Mouse (Mus musculus) heart, embryonic 13.5 days (tissue): ENCODE measurements around the gene Copz2. TPM values are rescaled to one million over a fixed set of nuclear protein-coding genes. Genes with fewer than 3 reads are reported as not detected.

Source experiments
- ATAC-seq: fragments of 200-750 bp; cut with Nextera tagmentation; 2 replicates; pipeline ENCODE4 v1.8.0; 2017; ENCODE audit warnings: moderate TSS enrichment; ENCODE audit not compliant: insufficient number of reproducible peaks, low FRiP score, low TSS enrichment; ENCODE audit errors: extremely low read depth
- H3K27ac ChIP-seq: fragments of 300-500 bp; sonication (generic); replicated peaks from 2 replicates; pipeline ENCODE4 v1.5.1; 2015; ENCODE audit warnings: moderate library complexity, mild to moderate bottlenecking, inconsistent platforms
- H3K27me3 ChIP-seq: fragments of 300-500 bp; sonication (generic); replicated peaks from 2 replicates; pipeline ENCODE4 v1.6.1; 2015; ENCODE audit warnings: mild to moderate bottlenecking, inconsistent platforms
- H3K36me3 ChIP-seq: fragments of 300-500 bp; sonication (generic); 2 replicates; pipeline ENCODE4 v1.6.1; 2015; ENCODE audit warnings: mild to moderate bottlenecking, inconsistent platforms
- H3K4me1 ChIP-seq: fragments of 300-500 bp; sonication (generic); 2 replicates; pipeline ENCODE4 v1.6.1; 2015; ENCODE audit warnings: inconsistent platforms
- H3K4me2 ChIP-seq: fragments of 300-500 bp; sonication (generic); 2 replicates; pipeline ENCODE4 v1.6.1; 2015; ENCODE audit warnings: inconsistent platforms, mild to moderate bottlenecking, moderate library complexity
- H3K4me3 ChIP-seq: fragments of 300-500 bp; sonication (generic); 2 replicates; pipeline ENCODE4 v1.5.1; 2015; ENCODE audit warnings: moderate library complexity, mild to moderate bottlenecking, inconsistent platforms
- H3K9ac ChIP-seq: fragments of 300-500 bp; sonication (generic); 2 replicates; pipeline ENCODE4 v1.6.1; 2015; ENCODE audit warnings: inconsistent platforms, mild to moderate bottlenecking, moderate library complexity
- H3K9me3 ChIP-seq: fragments of 300-500 bp; sonication (generic); 2 replicates; pipeline ENCODE4 v1.6.1; 2016; ENCODE audit warnings: inconsistent platforms
- WGBS: fragments of 180-500 bp; shearing (Covaris S2); methylation state at CpG from one replicate; pipeline ENCODE4 v1.1.7; 2015; ENCODE audit warnings: mixed read lengths; 5-methylcytosine and 5-hydroxymethylcytosine counted together
- polyA plus RNA-seq: library from polyadenylated mRNA; unstranded; fragments of >200 nt; fragmentation: Nextera tagmentation; extraction: Ambion mirVana; gene quantifications from 2 replicates; pipeline ENCODE4 v1.2.1, GENCODE M21; 2015

The Copz2 gene
- polyA plus RNA-seq, 1 experiment from 2014 or later: 109 TPM

DNA sequence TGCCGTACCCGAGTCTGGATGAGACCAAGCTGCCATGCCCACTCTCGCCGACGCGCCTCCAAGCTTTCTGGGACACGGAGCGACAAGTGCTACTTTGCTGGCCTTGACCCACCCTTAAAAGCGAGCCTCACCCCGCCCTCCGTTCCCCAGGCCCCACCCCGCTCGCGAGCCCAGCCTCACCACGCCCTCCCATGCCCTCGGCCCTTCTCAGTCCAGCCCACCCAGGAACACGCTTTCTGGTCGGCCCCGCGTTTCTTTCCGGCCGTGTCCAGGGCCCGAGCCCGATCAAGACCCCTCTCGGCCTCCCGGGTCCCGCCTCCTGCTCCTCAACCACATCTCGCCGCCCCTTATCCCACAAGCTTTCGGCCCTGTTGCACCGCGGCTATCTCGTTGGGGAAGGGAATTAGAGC is 20.3 kb upstream of the Copz2 start:
- Histone ChIP-seq H3K4me3 (peak overlapping the region; percentile 90), H3K9ac (peak overlapping the region; percentile 98), H3K36me3 (peaks cover 11% of the 10 kb centered on the region), H3K9me3 (no peaks in the 10 kb centered on the region), H3K27me3 (no peaks in the 10 kb centered on the region), H3K4me1 (peaks cover 51% of the 10 kb centered on the region), H3K27ac (peak overlapping the region; percentile 100), H3K4me2 (peak overlapping the region; percentile 94)
- under 1% methylated on average over 33 of the region's 33 CpGs for WGBS
- peak; percentile 77 for ATAC-seq

DNA sequence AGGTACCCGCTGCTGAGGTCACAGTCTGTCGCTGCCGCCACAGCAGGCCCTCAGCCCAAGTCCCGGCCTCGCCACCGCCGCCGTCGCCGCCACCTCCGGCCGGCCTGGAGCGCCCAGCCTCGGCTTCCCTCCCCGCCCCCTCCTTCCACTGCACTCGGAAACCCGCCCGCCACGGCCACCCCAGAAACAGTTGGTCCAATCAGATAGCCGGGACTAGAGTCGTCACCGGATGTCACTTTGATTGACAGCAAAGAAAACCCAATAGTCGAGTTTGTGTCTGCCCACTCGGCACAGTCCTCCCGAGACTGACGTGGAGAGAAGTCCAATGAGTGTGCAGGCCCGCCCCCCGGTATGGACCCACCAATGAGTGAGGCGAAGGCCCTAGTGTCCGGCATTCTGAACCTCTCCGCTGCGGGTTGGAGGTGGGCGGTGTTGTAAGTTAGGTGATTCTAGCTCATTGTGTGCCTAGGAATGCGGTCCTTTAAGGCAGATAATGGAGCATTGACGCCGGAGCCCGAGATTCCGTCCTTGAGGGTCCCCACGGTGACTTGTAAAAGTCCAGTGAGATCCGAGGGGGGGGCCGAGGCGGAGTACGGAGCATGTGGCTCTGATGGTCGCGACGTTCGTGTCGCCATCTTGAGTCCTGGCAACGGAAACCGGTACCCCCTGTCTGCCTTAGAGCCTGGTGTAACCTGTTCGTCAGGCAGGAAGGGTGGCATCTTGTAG is 19.7 kb upstream of the Copz2 start, which contains the start of gene Nfe2l1:
TSS of gene Nfe2l1 (minus strand) at position 156 of the 726 bp plus-strand sequence.
- H3K4me1 ChIP-seq: peaks cover 46% of the 10 kb centered on the region
- H3K4me3 ChIP-seq: peak within 1 kb of the TSS; percentile 90
- ATAC-seq: peak; percentile 97
- H3K4me2 ChIP-seq: peak within 1 kb of the TSS; percentile 94
- peak within 1 kb of the TSS; percentile 98 for H3K9ac ChIP-seq
- H3K27me3 ChIP-seq: no peaks in the 10 kb centered on the region
- peaks cover 11% of the 10 kb centered on the region for H3K36me3 ChIP-seq
- WGBS: under 1% methylated on average over 50 of the region's 51 CpGs
- no peaks in the 10 kb centered on the region for H3K9me3 ChIP-seq
- peak within 1 kb of the TSS; percentile 100 for H3K27ac ChIP-seq

DNA sequence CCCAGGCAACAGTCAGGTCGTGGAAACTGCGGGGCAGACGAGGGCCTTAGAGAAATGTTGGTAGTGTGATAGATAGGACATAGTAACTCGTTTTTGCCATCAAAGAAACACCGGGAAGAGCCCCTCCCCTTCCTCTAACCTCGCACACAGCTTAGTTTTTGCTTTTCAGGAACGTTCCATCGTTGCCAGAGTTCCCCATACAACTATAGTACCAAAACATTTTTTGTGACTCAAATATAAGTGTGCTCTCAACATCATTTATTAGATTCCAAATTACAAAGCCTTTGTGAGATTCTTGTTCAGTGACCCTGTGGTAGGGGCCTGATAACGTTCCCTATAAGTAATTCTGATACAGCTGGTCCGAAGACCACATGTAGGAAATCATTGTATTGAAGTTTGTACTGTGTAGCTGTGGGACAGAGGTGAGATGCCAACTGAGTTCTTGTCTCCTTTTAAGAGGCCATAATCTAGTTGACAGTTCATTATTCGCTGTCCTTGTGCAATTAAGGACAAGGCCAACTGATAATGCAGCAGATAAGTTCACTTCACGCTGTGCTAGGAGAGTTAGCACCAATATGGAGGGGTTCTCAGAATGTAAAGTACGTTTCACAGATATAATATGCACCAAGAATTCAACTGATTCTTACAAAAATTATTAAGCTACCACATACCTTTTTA is 19.0 kb upstream of the Copz2 start:
- H3K36me3 ChIP-seq: peaks cover 11% of the 10 kb centered on the region
- 15% methylated on average over 13 of the region's 13 CpGs for WGBS
- H3K9me3 ChIP-seq: no peaks in the 10 kb centered on the region
- H3K4me1 ChIP-seq: peaks cover 39% of the 10 kb centered on the region
- peak overlapping the region; percentile 100 for H3K27ac ChIP-seq
- H3K9ac ChIP-seq: peak overlapping the region; percentile 84
- H3K27me3 ChIP-seq: no peaks in the 10 kb centered on the region
- ATAC-seq: no peak
- H3K4me2 ChIP-seq: peak overlapping the region; percentile 63
- peak overlapping the region; percentile 90 for H3K4me3 ChIP-seq

DNA sequence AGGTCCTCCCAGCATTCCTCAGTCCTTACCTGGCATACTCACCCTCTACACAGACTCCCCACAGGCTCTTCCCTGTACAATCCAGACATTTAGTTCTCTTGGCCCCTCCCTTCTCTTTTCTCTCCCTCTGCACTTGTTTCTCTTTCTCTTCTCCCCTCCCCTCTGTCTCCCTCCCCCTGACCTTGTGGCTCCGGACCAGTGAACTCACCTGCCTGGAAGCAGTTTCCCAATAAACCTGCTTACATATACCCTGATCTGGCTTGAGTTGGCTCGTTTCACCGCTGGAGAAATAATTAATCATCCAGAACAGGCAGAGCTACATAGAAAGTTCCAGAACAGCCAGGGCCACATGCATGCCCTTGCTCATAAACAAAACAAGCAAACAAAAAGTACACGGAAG is 18.2 kb upstream of the Copz2 start:
- H3K27me3 ChIP-seq: peaks cover 2% of the 10 kb centered on the region; the same call in 1 of the 2 replicates
- H3K36me3 ChIP-seq: peaks cover 11% of the 10 kb centered on the region
- H3K4me1 ChIP-seq: peaks cover 30% of the 10 kb centered on the region
- H3K4me3 ChIP-seq: no peak overlapping the region
- no peak overlapping the region for H3K9ac ChIP-seq
- no peak overlapping the region for H3K27ac ChIP-seq
- no peak overlapping the region for H3K4me2 ChIP-seq
- ATAC-seq: no peak
- H3K9me3 ChIP-seq: no peaks in the 10 kb centered on the region
- 77% methylated on average over 4 of the region's 4 CpGs for WGBS

DNA sequence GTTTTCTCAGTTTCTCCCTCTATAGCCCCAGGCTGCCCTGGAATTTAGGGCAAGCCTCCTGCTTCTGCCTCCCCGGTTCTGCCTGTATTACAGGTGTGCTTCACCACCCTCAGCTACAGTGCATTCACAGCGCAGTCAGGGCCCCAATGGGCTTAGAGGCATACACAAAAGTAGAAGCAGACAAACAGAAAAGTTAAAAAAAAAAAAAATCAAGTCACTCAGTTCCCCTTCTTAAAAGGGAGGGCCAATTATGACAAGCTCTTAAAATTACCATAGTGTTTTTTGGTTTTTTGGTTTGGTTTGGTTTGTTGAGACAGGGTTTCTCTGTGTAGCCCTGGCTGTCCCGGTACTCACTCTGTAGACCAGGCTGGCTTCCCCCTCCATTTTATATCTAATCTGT is 17.1 kb upstream of the Copz2 start:
- Histone ChIP-seq H3K9ac (no peak overlapping the region), H3K27ac (no peak overlapping the region), H3K4me3 (no peak overlapping the region), H3K4me1 (peaks cover 20% of the 10 kb centered on the region), H3K36me3 (peaks cover 4% of the 10 kb centered on the region), H3K4me2 (no peak overlapping the region), H3K27me3 (peaks cover 13% of the 10 kb centered on the region), H3K9me3 (no peaks in the 10 kb centered on the region)
- ATAC-seq: no peak
- WGBS: 86% methylated on average over 3 of the region's 3 CpGs

DNA sequence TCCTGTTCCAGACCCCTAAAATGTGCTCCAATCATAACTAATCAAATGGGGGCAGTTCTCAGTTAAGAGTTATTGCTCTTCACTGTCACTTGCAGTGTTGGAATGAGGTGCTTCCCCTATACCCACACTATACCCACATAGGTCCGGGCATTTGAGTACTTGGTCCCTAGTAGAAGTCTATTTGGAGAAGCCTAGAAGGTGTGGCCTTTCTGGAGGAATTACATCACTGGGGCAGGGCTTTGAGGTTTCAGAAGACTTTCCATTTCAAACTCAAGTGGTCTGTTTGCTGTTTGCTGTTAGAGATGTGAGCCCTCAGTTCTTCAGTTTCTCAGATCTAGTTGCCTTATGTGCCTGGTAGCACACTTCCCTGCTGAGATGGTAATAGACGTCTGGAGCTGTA is 16.7 kb upstream of the Copz2 start:
- H3K4me3 ChIP-seq: no peak overlapping the region
- H3K4me1 ChIP-seq: peaks cover 16% of the 10 kb centered on the region
- H3K27me3 ChIP-seq: peaks cover 17% of the 10 kb centered on the region
- H3K4me2 ChIP-seq: no peak overlapping the region
- no peak for ATAC-seq
- H3K9ac ChIP-seq: no peak overlapping the region
- 47% methylated on average over 2 of the region's 2 CpGs for WGBS
- H3K9me3 ChIP-seq: no peaks in the 10 kb centered on the region
- H3K27ac ChIP-seq: no peak overlapping the region
- H3K36me3 ChIP-seq: no peaks in the 10 kb centered on the region

DNA sequence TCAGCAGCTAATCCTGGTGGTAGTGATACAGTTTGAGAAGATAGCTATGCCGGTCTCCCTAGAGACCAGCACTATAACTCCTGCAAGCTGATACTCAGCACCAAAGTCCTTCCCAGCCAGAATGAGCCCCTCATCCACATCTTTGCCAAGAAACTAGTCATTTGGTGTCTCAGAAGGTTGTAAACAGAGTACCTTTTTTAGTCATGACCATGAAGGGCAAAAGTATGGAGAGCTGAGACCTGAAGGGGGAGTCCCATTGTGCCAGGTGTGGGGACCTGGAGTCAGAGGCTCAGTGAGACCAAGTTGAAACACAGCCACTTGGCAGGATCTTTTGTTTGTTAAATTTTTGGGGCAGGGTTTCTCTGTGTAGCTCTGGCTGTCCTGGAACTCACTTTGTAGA is 15.5 kb upstream of the Copz2 start:
- ATAC-seq: no peak
- 77% methylated on average over 1 of the region's 1 CpGs for WGBS
- Histone ChIP-seq H3K27ac (no peak overlapping the region), H3K36me3 (no peaks in the 10 kb centered on the region), H3K9me3 (no peaks in the 10 kb centered on the region), H3K4me3 (no peak overlapping the region), H3K4me1 (peaks cover 7% of the 10 kb centered on the region), H3K9ac (no peak overlapping the region), H3K4me2 (no peak overlapping the region), H3K27me3 (peaks cover 23% of the 10 kb centered on the region)

DNA sequence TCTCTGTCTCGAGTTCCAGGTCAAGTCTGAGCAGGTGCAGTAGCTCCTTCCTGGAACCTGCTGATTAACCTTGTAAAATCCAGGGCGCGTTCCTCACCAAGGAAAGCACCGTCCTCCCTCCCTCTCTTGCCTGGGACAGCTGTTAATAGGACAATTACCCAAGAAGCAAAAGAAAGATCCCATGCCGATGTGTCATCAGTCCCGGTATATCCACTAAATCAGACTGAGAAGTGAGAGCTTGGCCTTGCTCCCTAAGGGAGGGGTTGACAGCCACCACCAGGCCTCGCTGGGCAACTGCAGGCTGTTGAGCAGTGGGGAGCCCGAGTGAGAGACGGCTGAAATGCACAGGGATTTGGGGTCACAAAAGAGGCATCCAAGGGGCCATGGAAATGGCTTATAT is 12.4 kb upstream of the Copz2 start:
- peaks cover 7% of the 10 kb centered on the region; the same call in 1 of the 2 replicates for H3K4me1 ChIP-seq
- 32% methylated on average over 9 of the region's 9 CpGs for WGBS
- H3K9me3 ChIP-seq: no peaks in the 10 kb centered on the region
- H3K4me3 ChIP-seq: no peak overlapping the region
- no peaks in the 10 kb centered on the region for H3K36me3 ChIP-seq
- no peak overlapping the region for H3K4me2 ChIP-seq
- no peak for ATAC-seq
- no peak overlapping the region for H3K9ac ChIP-seq
- no peak overlapping the region for H3K27ac ChIP-seq
- peaks cover 24% of the 10 kb centered on the region for H3K27me3 ChIP-seq

DNA sequence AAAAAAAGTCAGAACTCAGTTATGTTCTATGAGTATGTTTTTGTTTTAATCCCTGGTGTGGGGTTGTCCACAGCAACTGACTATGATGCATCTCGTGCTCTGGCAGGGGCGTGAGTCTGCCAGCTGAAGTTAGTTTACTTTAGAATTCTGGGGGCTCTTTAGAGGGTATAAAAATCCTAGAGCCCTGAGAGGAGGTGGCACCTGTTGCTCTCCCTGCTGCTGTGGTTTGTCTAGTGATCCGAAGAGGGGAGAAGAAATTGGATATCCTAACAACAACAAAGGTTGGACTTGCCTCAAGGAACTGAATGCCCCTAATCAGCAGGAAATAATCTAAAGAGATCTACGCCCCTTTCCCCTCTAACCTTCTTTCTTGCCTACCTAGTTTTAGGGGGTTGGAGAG is 11.3 kb upstream of the Copz2 start:
- H3K27ac ChIP-seq: no peak overlapping the region

DNA sequence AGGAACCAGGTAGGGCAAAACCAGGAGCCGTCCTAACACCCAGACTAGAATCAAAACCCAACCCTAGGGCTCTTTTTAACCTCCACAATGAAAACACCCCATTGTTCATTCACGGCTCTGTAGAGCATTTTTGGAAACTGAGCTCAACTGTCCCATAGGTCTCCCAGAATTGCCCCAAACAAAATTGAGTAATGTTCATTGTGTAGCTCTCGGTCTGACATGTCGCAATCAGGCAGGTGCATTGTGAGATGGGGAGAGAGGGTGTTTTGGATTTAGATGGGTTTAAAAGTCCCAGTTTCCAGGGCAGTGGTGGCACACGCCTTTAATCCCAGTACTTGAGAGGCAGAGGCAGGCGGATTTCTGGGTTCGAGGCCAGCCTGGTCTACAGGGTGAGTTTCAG is 10.2 kb upstream of the Copz2 start:
- Histone ChIP-seq H3K36me3 (no peaks in the 10 kb centered on the region), H3K9ac (no peak overlapping the region), H3K4me2 (no peak overlapping the region), H3K4me1 (peaks cover 7% of the 10 kb centered on the region; the same call in 1 of the 2 replicates), H3K27ac (no peak overlapping the region), H3K4me3 (no peak overlapping the region), H3K9me3 (no peaks in the 10 kb centered on the region), H3K27me3 (peaks cover 24% of the 10 kb centered on the region)
- no peak for ATAC-seq
- WGBS: 78% methylated on average over 7 of the region's 7 CpGs

More for the DNA sequence above, 11.3 kb upstream of the Copz2 start:
- WGBS: 57% methylated on average over 4 of the region's 4 CpGs
- no peak for ATAC-seq
- no peak overlapping the region for H3K9ac ChIP-seq
- no peak overlapping the region for H3K4me3 ChIP-seq
- no peaks in the 10 kb centered on the region for H3K9me3 ChIP-seq
- H3K4me1 ChIP-seq: peaks cover 7% of the 10 kb centered on the region; the same call in 1 of the 2 replicates
- H3K4me2 ChIP-seq: no peak overlapping the region
- peaks cover 24% of the 10 kb centered on the region for H3K27me3 ChIP-seq
- H3K36me3 ChIP-seq: no peaks in the 10 kb centered on the region

DNA sequence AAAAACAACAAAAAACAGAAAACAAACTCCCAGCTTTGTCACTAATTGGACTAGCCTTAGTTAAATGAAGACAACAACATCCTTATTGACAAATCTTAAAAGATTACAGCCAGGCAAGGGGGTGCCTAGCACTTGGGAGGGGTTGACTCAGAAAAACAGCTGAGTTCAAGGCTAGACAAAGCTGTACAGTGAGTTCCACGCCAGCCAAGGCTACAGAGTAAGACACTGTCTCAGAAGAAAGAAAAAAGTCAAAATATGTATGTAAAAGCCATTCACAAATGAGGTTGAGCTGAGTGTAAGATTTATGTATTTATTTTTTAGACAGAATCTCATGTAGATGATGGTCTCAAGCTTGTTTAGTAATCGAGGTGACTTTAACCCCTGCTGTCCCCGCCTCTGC is 9.8 kb upstream of the Copz2 start:
- Histone ChIP-seq H3K9me3 (no peaks in the 10 kb centered on the region), H3K9ac (no peak overlapping the region), H3K27ac (no peak overlapping the region), H3K4me3 (no peak overlapping the region), H3K4me2 (no peak overlapping the region), H3K27me3 (peaks cover 24% of the 10 kb centered on the region), H3K4me1 (peaks cover 7% of the 10 kb centered on the region; the same call in 1 of the 2 replicates), H3K36me3 (no peaks in the 10 kb centered on the region)
- no peak for ATAC-seq
- WGBS: 69% methylated on average over 3 of the region's 3 CpGs
